Mouse (Mus musculus) lung, adult 2 months (tissue): ENCODE results near the gene Srpr.

Source experiments
- CTCF ChIP-seq: fragments of 200-500 bp; IDR thresholded peaks from 2 replicates; pipeline ENCODE4 v1.5.1; 2011; ENCODE audit warnings: mild to moderate bottlenecking, low read length, control low read depth; ENCODE audit not compliant: insufficient read depth
- POLR2A ChIP-seq: fragments of 200-500 bp; IDR thresholded peaks from 2 replicates; pipeline ENCODE4 v1.6.1; 2011; ENCODE audit warnings: low read depth, mild to moderate bottlenecking, control low read depth, low read length, borderline replicate concordance; ENCODE audit errors: extremely low read depth

GRCm38 (mm10) chr9:35199772-35200471 is at the start of gene Srpr, which contains the start of gene Tirap:
- peak; percentile 50 for TF ChIP-seq CTCF
- no peak for TF ChIP-seq POLR2A
